Mouse (Mus musculus) CD4-positive, CD25-positive, alpha-beta regulatory T cell (primary cell): ENCODE data around the gene Vsig2. TPM values are rescaled to one million over a fixed set of nuclear protein-coding genes. Genes with fewer than 3 reads are reported as not detected.

Experiments used
- polyA plus RNA-seq: library from polyadenylated mRNA; unstranded; fragments of 100-300 nt; shearing (Covaris generic); gene quantifications from one replicate; pipeline ENCODE4 v1.2.1, GENCODE M21; 2017

Vsig2 gene
- not detected for polyA plus RNA-seq

GRCm38 (mm10) chr9:37539170-37540025 is at the start of gene Vsig2:
Vsig2 (plus strand) TSS chr9:37539255.

GRCm38 (mm10) chr9:37527396-37528224 is 11.4 kb upstream of the Vsig2 start, which contains the start of gene Esam:
Esam (plus strand) TSS chr9:37528078.

DNA sequence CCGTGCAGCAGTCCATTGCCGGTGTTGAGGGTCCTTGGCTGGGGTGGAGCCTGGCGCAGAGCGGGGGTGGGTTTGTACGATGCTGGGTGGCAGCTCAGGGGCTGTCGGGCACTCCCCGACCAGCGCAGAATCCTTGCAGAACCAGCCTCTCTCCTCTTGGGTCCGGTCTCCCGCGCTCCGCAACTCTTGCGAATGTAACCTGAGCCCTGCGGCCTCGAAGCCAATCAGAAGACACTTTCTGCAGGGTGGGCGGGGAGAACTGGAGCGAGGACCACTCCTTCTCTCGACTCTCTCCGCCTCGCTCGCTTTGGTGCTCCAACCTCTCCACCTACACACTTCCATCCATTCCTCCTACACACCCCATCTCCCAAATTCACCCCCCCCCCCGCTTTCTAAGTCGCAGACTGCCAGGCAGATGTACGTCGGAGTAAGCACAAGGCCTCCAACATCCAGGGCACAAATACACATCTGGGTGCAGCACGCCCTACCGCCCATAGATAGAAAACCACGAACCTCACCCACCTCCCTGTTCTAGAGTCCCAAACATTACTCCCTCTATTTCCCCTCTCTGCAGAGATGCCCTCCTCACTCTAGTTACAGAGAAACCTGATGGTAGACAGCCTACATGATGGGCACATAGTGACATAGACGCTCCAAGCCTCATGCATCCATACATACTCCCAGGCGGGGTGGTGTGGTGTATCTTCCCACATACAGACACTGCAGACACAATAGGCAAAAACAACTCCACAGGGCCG is 13.7 kb downstream of the Vsig2 start, which contains the start of gene Nrgn:
TSS of gene Nrgn (minus strand) at position 369 of the 758 bp plus-strand sequence.

GRCm38 (mm10) chr9:37554838-37555748 is 16.0 kb downstream of the Vsig2 start, which contains the start of gene Siae:
Siae (plus strand) TSS chr9:37555698.

Other genes with a start within 250 kb of the Vsig2 start
- 7.4 TPM for gene Ccdc15, start 190.8 kb upstream of the Vsig2 start, polyA plus RNA-seq
- gene Hepacam, start 171.9 kb upstream of the Vsig2 start, polyA plus RNA-seq, result not detected
- gene Robo4, start 137.4 kb upstream of the Vsig2 start, polyA plus RNA-seq, result not detected
- not detected for gene Robo3, start 106.0 kb upstream of the Vsig2 start, polyA plus RNA-seq
- gene Msantd2, start 49.9 kb upstream of the Vsig2 start, polyA plus RNA-seq, result 25.0 TPM
- 0.69 TPM for gene Esam, start 11.2 kb upstream of the Vsig2 start, polyA plus RNA-seq
- 4.3 TPM for gene Nrgn, start 13.6 kb downstream of the Vsig2 start, polyA plus RNA-seq
- gene Siae, start 16.4 kb downstream of the Vsig2 start, polyA plus RNA-seq, result 12.4 TPM
- 1.2 TPM for gene Spa17, start 74.5 kb downstream of the Vsig2 start, polyA plus RNA-seq
- 147 TPM for gene Tbrg1, start 118.1 kb downstream of the Vsig2 start, polyA plus RNA-seq
- 0.13 TPM for gene Panx3, start 130.0 kb downstream of the Vsig2 start, polyA plus RNA-seq
- 0.14 TPM for gene Olfr160, start 177.0 kb downstream of the Vsig2 start, polyA plus RNA-seq
- not detected for gene Olfr874, start 205.9 kb downstream of the Vsig2 start, polyA plus RNA-seq
- gene Olfr875, start 232.6 kb downstream of the Vsig2 start, polyA plus RNA-seq, result not detected